Mouse (Mus musculus) natural killer cell, adult 2 months (primary cell): ENCODE measurements at regions not wholly inside any gene's neighbourhood (a gene's known extent, or its start where the extent isn't known, plus 50 kb on each side); places are given as distances from the start of the nearest gene placed in this dataset.
"Not testable (repeated sequence)": the region's sequence is repeated elsewhere in the genome, so short reads cannot be mapped to it uniquely, and the experiment has no call there.

Source experiments
- DNase-seq, 2 experiments: peaks; one replicate each; pipeline ENCODE4 v3.0.0; 2022; ENCODE audit warnings: low spot score in 2 of 2

- no peak for DNase-seq
Observed at GRCm38 (mm10) chr17:47271979-47272677, 96.6 kb upstream of the Mrps10 start.

GRCm38 (mm10) chr17:47269053-47269891, 99.4 kb upstream of the Mrps10 start:
- DNase-seq, result peak; percentile 14 to 36

- no peak for DNase-seq
Observed at GRCm38 (mm10) chr17:47267843-47268242, 100.8 kb upstream of the Mrps10 start.

GRCm38 (mm10) chr17:47267076-47267475, 101.6 kb upstream of the Mrps10 start:
- no peak for DNase-seq

- no peak for DNase-seq
Observed at GRCm38 (mm10) chr17:47266335-47266734, 102.4 kb upstream of the Mrps10 start.

- DNase-seq, result no peak
Observed at GRCm38 (mm10) chr17:47262986-47263385, 105.7 kb upstream of the Mrps10 start.

GRCm38 (mm10) chr17:47262141-47262540, 106.5 kb upstream of the Mrps10 start:
- no peak for DNase-seq

- DNase-seq, result no peak
Observed at GRCm38 (mm10) chr17:47260976-47261375, 107.7 kb upstream of the Mrps10 start.

- DNase-seq, result no peak
Observed at GRCm38 (mm10) chr17:47258296-47258695, 110.4 kb upstream of the Mrps10 start.

GRCm38 (mm10) chr17:47255209-47255608, 113.5 kb upstream of the Mrps10 start:
- no peak for DNase-seq

- no peak for DNase-seq
Observed at GRCm38 (mm10) chr17:47254026-47254425, 114.7 kb upstream of the Mrps10 start.

- no peak for DNase-seq
Observed at GRCm38 (mm10) chr17:47250001-47250400, 118.7 kb upstream of the Mrps10 start.

GRCm38 (mm10) chr17:47249176-47249575, 119.5 kb upstream of the Mrps10 start:
- DNase-seq, result no peak

- DNase-seq, result no peak
Observed at GRCm38 (mm10) chr17:47248053-47248452, 120.6 kb upstream of the Mrps10 start.

- no peak for DNase-seq
Observed at GRCm38 (mm10) chr17:47247516-47247915, 121.2 kb upstream of the Mrps10 start.

GRCm38 (mm10) chr17:47246605-47247004, 122.1 kb upstream of the Mrps10 start:
- DNase-seq, result no peak

GRCm38 (mm10) chr17:47245635-47246034, 123.1 kb upstream of the Mrps10 start:
- DNase-seq, result no peak

GRCm38 (mm10) chr17:47239086-47239485, 129.6 kb upstream of the Mrps10 start:
- DNase-seq, result no peak

GRCm38 (mm10) chr17:47237881-47238280, 130.8 kb upstream of the Mrps10 start:
- not testable (repeated sequence) for DNase-seq

- DNase-seq, result no peak
Observed at GRCm38 (mm10) chr17:47234343-47234742, 134.3 kb upstream of the Mrps10 start.

GRCm38 (mm10) chr17:47233003-47233678, 135.5 kb upstream of the Mrps10 start:
- DNase-seq, result no peak

GRCm38 (mm10) chr17:47230715-47231114, 138.0 kb upstream of the Mrps10 start:
- no peak for DNase-seq
